Mouse (Mus musculus): Measurements from ENCODE around the gene Vil1. TPM values are rescaled to one million over a fixed set of nuclear protein-coding genes. Genes with fewer than 3 reads are reported as not detected.
A peak's percentile ranks its signal among the peaks of the same experiment; 100 is the strongest.

Vil1 gene
- polyA plus RNA-seq, 1 experiment, result 0.02 TPM

GRCm38 (mm10) chr1:74381588-74382021, 27.6 kb upstream of the Vil1 start:
- TF ChIP-seq SRF (IDR thresholded peaks at IDR 0.05; ENCODE audit: control insufficient read depth, insufficient read length, low read depth) (no peak), MYOD1 (IDR thresholded peaks at IDR 0.05; ENCODE audit: control insufficient read depth in 1 of 3, insufficient read length in 2 of 3, low read depth in 2 of 3) (no peak), CEBPB (IDR thresholded peaks at IDR 0.05; ENCODE audit: insufficient read depth, poor library complexity, severe bottlenecking) (no peak), USF1 (IDR thresholded peaks at IDR 0.05; ENCODE audit: low read depth) (no peak), REST (IDR thresholded peaks at IDR 0.05; ENCODE audit: insufficient read depth, insufficient read length) (no peak), POLR2AphosphoS2 (IDR thresholded peaks at IDR 0.05; ENCODE audit: insufficient read length, low read depth) (no peak), TCF3 (IDR thresholded peaks at IDR 0.05; ENCODE audit: insufficient read length, low read depth) (no peak), MYOG (IDR thresholded peaks at IDR 0.05; ENCODE audit: control insufficient read depth in 1 of 3, insufficient read depth in 1 of 3, insufficient read length in 2 of 3, low read depth in 2 of 3) (no peak)
- Histone ChIP-seq H3K4me2 (ENCODE audit: low read depth) (no peak overlapping the region), H3ac (ENCODE audit: control insufficient read depth, insufficient read length) (no peak overlapping the region), H3K79me2 (ENCODE audit: control insufficient read depth, insufficient read depth) (no peaks in the 10 kb centered on the region), H3K36me3 (ENCODE audit: control insufficient read depth, insufficient read depth) (no peaks in the 10 kb centered on the region), H3K4me3 (no peak overlapping the region), H3K27me3 (ENCODE audit: control insufficient read depth, insufficient read depth, insufficient read length) (no peaks in the 10 kb centered on the region)

GRCm38 (mm10) chr1:74383385-74383784, 25.8 kb upstream of the Vil1 start:
- no peak overlapping the region for H3K4me3 ChIP-seq
- no peaks in the 10 kb centered on the region for H3K36me3 ChIP-seq (ENCODE audit: control insufficient read depth, insufficient read depth)
- no peak for TF ChIP-seq CEBPB (IDR thresholded peaks at IDR 0.05; ENCODE audit: insufficient read depth, poor library complexity, severe bottlenecking)
- TF ChIP-seq POLR2A (IDR thresholded peaks at IDR 0.05; ENCODE audit: insufficient read length, low read depth), result no peak
- TF ChIP-seq USF1 (IDR thresholded peaks at IDR 0.05; ENCODE audit: low read depth), result no peak
- no peak for TF ChIP-seq E2F4 (IDR thresholded peaks at IDR 0.05; ENCODE audit: insufficient read depth)
- TF ChIP-seq SRF (IDR thresholded peaks at IDR 0.05; ENCODE audit: control insufficient read depth, insufficient read length, low read depth), result no peak
- no peak for TF ChIP-seq TCF3 (IDR thresholded peaks at IDR 0.05; ENCODE audit: insufficient read length, low read depth)
- TF ChIP-seq MYOG (IDR thresholded peaks at IDR 0.05; ENCODE audit: control insufficient read depth in 1 of 3, insufficient read depth in 1 of 3, insufficient read length in 2 of 3, low read depth in 2 of 3), result no peak
- TF ChIP-seq POLR2AphosphoS2 (IDR thresholded peaks at IDR 0.05; ENCODE audit: insufficient read length, low read depth), result no peak
- no peak for TF ChIP-seq REST (IDR thresholded peaks at IDR 0.05; ENCODE audit: insufficient read depth, insufficient read length)
- TF ChIP-seq MAX (IDR thresholded peaks at IDR 0.05; ENCODE audit: low read depth), result no peak
- no peak for TF ChIP-seq TCF12 (IDR thresholded peaks at IDR 0.05; ENCODE audit: insufficient read depth, poor library complexity, severe bottlenecking)
- TF ChIP-seq MYOD1 (IDR thresholded peaks at IDR 0.05; ENCODE audit: control insufficient read depth in 1 of 3, insufficient read length in 2 of 3, low read depth in 2 of 3), result no peak
- no peak overlapping the region for H3K4me2 ChIP-seq (ENCODE audit: low read depth)
- no peaks in the 10 kb centered on the region for H3K27me3 ChIP-seq (ENCODE audit: control insufficient read depth, insufficient read depth, insufficient read length)
- H3K79me2 ChIP-seq (ENCODE audit: control insufficient read depth, insufficient read depth), result no peaks in the 10 kb centered on the region
- no peak overlapping the region for H3ac ChIP-seq (ENCODE audit: control insufficient read depth, insufficient read length)

DNA sequence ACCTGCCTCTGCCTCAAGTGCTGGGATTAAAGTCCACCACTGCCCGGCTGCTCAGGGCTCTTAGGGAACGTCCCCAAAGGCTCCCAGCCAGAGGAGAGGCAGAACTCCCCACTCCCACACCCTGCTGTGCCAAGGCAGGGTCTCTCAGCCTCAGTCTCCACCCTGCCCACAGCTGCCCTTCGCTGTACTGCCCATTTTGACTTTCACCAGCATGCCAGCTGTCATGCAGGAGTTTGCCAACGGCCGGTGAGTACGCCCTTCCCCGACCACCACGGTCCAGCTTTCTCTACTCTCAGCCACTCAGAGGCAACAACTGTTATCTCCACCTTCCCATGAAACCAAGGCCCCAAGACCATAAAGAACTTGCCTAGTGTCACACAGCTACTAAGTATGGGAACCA, 24.7 kb upstream of the Vil1 start:
- Histone ChIP-seq H3K4me3 (no peak overlapping the region), H3K36me3 (ENCODE audit: control insufficient read depth, insufficient read depth) (no peaks in the 10 kb centered on the region), H3ac (ENCODE audit: control insufficient read depth, insufficient read length) (no peak overlapping the region), H3K4me2 (ENCODE audit: low read depth) (no peak overlapping the region), H3K79me2 (ENCODE audit: control insufficient read depth, insufficient read depth) (no peaks in the 10 kb centered on the region), H3K27me3 (ENCODE audit: control insufficient read depth, insufficient read depth, insufficient read length) (no peaks in the 10 kb centered on the region)
- no peak for TF ChIP-seq REST (IDR thresholded peaks at IDR 0.05; ENCODE audit: insufficient read depth, insufficient read length)
- TF ChIP-seq TCF3 (IDR thresholded peaks at IDR 0.05; ENCODE audit: insufficient read length, low read depth), result peak; percentile 22
- TF ChIP-seq TCF12 (IDR thresholded peaks at IDR 0.05; ENCODE audit: insufficient read depth, poor library complexity, severe bottlenecking), result peak; percentile 11
- no peak for TF ChIP-seq MAX (IDR thresholded peaks at IDR 0.05; ENCODE audit: low read depth)
- TF ChIP-seq MYOG (IDR thresholded peaks at IDR 0.05; ENCODE audit: control insufficient read depth in 1 of 3, insufficient read depth in 1 of 3, insufficient read length in 2 of 3, low read depth in 2 of 3), result peak; percentile 23 to 94 (median 84)
- TF ChIP-seq MYOD1 (IDR thresholded peaks at IDR 0.05; ENCODE audit: control insufficient read depth in 1 of 3, insufficient read length in 2 of 3, low read depth in 2 of 3), result peak in 2 of 3 experiments; percentile 59 to 79

GRCm38 (mm10) chr1:74385064-74385463, 24.1 kb upstream of the Vil1 start:
- Histone ChIP-seq H3ac (ENCODE audit: control insufficient read depth, insufficient read length) (no peak overlapping the region), H3K36me3 (ENCODE audit: control insufficient read depth, insufficient read depth) (no peaks in the 10 kb centered on the region), H3K4me3 (no peak overlapping the region), H3K79me2 (ENCODE audit: control insufficient read depth, insufficient read depth) (no peaks in the 10 kb centered on the region), H3K4me2 (ENCODE audit: low read depth) (no peak overlapping the region), H3K27me3 (ENCODE audit: control insufficient read depth, insufficient read depth, insufficient read length) (no peaks in the 10 kb centered on the region)
- TF ChIP-seq MYOD1 (IDR thresholded peaks at IDR 0.05; ENCODE audit: control insufficient read depth in 1 of 3, insufficient read length in 2 of 3, low read depth in 2 of 3), result no peak
- no peak for TF ChIP-seq MYOG (IDR thresholded peaks at IDR 0.05; ENCODE audit: control insufficient read depth in 1 of 3, insufficient read depth in 1 of 3, insufficient read length in 2 of 3, low read depth in 2 of 3)
- no peak for TF ChIP-seq SRF (IDR thresholded peaks at IDR 0.05; ENCODE audit: control insufficient read depth, insufficient read length, low read depth)
- TF ChIP-seq TCF3 (IDR thresholded peaks at IDR 0.05; ENCODE audit: insufficient read length, low read depth), result no peak

DNA sequence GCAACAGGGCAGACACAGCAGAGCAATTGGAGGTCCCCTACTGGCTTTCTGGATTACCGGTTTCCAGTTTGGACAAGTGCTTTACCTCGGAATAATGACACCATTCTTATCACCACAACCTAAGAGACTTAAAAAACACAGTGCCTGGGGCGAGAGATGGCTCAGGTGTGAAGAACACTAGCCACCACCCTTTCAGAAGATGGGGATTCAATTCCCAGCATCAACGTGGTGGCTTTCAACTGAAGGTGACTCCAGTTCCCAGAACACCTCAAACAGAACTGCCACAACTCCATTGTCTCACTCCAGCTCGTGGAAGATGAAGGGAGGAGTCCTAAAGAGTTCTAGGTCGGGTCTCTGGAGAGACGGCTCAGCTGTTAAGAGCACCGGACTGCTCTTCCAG, 23.6 kb upstream of the Vil1 start:
- no peaks in the 10 kb centered on the region for H3K36me3 ChIP-seq (ENCODE audit: control insufficient read depth, insufficient read depth)
- no peak overlapping the region for H3ac ChIP-seq (ENCODE audit: control insufficient read depth, insufficient read length)
- no peak overlapping the region for H3K4me3 ChIP-seq
- no peaks in the 10 kb centered on the region for H3K27me3 ChIP-seq (ENCODE audit: control insufficient read depth, insufficient read depth, insufficient read length)
- H3K4me2 ChIP-seq (ENCODE audit: low read depth), result no peak overlapping the region
- TF ChIP-seq POLR2AphosphoS2 (IDR thresholded peaks at IDR 0.05; ENCODE audit: insufficient read length, low read depth) (no peak), MAX (IDR thresholded peaks at IDR 0.05; ENCODE audit: low read depth) (no peak), POLR2A (IDR thresholded peaks at IDR 0.05; ENCODE audit: insufficient read length, low read depth) (no peak), TCF3 (IDR thresholded peaks at IDR 0.05; ENCODE audit: insufficient read length, low read depth) (no peak), CEBPB (IDR thresholded peaks at IDR 0.05; ENCODE audit: insufficient read depth, poor library complexity, severe bottlenecking) (no peak), USF1 (IDR thresholded peaks at IDR 0.05; ENCODE audit: low read depth) (no peak), MYOD1 (IDR thresholded peaks at IDR 0.05; ENCODE audit: control insufficient read depth in 1 of 3, insufficient read length in 2 of 3, low read depth in 2 of 3) (no peak), TCF12 (IDR thresholded peaks at IDR 0.05; ENCODE audit: insufficient read depth, poor library complexity, severe bottlenecking) (no peak), REST (IDR thresholded peaks at IDR 0.05; ENCODE audit: insufficient read depth, insufficient read length) (no peak), MYOG (IDR thresholded peaks at IDR 0.05; ENCODE audit: control insufficient read depth in 1 of 3, insufficient read depth in 1 of 3, insufficient read length in 2 of 3, low read depth in 2 of 3) (no peak), SRF (IDR thresholded peaks at IDR 0.05; ENCODE audit: control insufficient read depth, insufficient read length, low read depth) (no peak), E2F4 (IDR thresholded peaks at IDR 0.05; ENCODE audit: insufficient read depth) (no peak)
- H3K79me2 ChIP-seq (ENCODE audit: control insufficient read depth, insufficient read depth), result no peaks in the 10 kb centered on the region

Data from myocyte (in vitro differentiated cells).